Mouse (Mus musculus) embryonic fibroblast, embryonic 13.5 days (primary cell): ENCODE results near the gene Tmem100.

Experiments
- CTCF ChIP-seq: IDR thresholded peaks from 2 replicates; pipeline ENCODE4 v1.5.1; 2011; ENCODE audit warnings: mild to moderate bottlenecking, control low read depth, low read length, moderate library complexity, borderline replicate concordance; ENCODE audit not compliant: insufficient read depth
- POLR2A ChIP-seq: IDR thresholded peaks from 2 replicates; pipeline ENCODE4 v1.6.1; 2011; ENCODE audit warnings: low read depth, mild to moderate bottlenecking, control low read depth, low read length, moderate library complexity

DNA sequence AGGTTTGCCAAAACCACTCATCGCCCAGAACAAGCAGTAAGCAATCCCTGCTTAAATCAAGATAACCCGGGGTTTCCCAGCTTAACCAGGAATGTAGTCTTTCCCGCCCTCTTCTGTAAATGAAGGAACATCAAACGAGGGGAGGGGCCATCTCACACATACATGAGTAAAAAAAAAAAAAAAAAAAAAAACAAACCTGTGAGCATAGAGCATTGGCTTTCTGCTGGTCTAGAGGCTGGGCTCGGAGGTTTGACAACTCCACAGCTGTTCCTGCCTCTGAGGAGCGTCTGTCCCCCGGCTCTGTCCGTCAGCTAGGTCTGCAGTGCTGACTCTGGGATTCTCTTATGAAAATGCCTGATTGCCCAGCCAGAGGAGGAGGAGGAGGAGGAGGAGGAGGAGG, 2.7 kb downstream of the Tmem100 start:
- TF ChIP-seq CTCF (no peak), POLR2A (no peak)
